Mouse (Mus musculus) small intestine, adult 2 months (tissue): ENCODE measurements around the gene Trim23. TPM values are rescaled to one million over a fixed set of nuclear protein-coding genes. Genes with fewer than 3 reads are reported as not detected.
A peak's percentile ranks its signal among the peaks of the same experiment; 100 is the strongest.
"Not testable (repeated sequence)": the region's sequence is repeated elsewhere in the genome, so short reads cannot be mapped to it uniquely, and the experiment has no call there.

Source experiments
- H3K27ac ChIP-seq: fragments of 200-500 bp; 2 replicates; pipeline ENCODE4 v1.5.1; 2012; ENCODE audit warnings: low read depth, low read length, control low read depth, inconsistent platforms; ENCODE audit not compliant: insufficient read depth
- H3K27me3 ChIP-seq: fragments of 200-500 bp; 2 replicates; pipeline ENCODE4 v1.6.1; 2012; ENCODE audit warnings: mild to moderate bottlenecking, moderate library complexity, low read length, inconsistent platforms; ENCODE audit not compliant: control insufficient read depth, insufficient read depth
- H3K36me3 ChIP-seq: fragments of 200-500 bp; 2 replicates; pipeline ENCODE4 v1.6.1; 2012; ENCODE audit warnings: mild to moderate bottlenecking, low read length, control low read depth, inconsistent platforms; ENCODE audit not compliant: control insufficient read depth, insufficient read depth
- H3K4me1 ChIP-seq: fragments of 200-500 bp; 2 replicates; pipeline ENCODE4 v1.6.1; 2012; ENCODE audit warnings: low read length, inconsistent platforms, mixed read lengths; ENCODE audit not compliant: control insufficient read depth, insufficient read depth, insufficient read length
- H3K4me3 ChIP-seq: fragments of 200-500 bp; 2 replicates; pipeline ENCODE4 v1.5.1; 2012; ENCODE audit warnings: low read depth, mild to moderate bottlenecking, control low read depth, inconsistent platforms, low read length, moderate library complexity
- CTCF ChIP-seq: fragments of 200-500 bp; IDR thresholded peaks from 2 replicates; pipeline ENCODE4 v1.5.1; 2012; ENCODE audit warnings: low read depth, mild to moderate bottlenecking, control low read depth, inconsistent platforms, low read length, moderate library complexity, mixed read lengths; ENCODE audit not compliant: insufficient replicate concordance, insufficient read length; ENCODE audit errors: extremely low read depth
- POLR2A ChIP-seq: fragments of 200-500 bp; IDR thresholded peaks from 2 replicates; pipeline ENCODE4 v1.6.1; 2012; ENCODE audit warnings: low read depth, mild to moderate bottlenecking, control low read depth, inconsistent platforms, low read length, moderate library complexity
- WGBS: fragments of 180-500 bp; shearing (Covaris S2); methylation state at CpG from one replicate; pipeline ENCODE4 v1.1.7; 2018; 5-methylcytosine and 5-hydroxymethylcytosine counted together
- polyA plus RNA-seq: library from polyadenylated mRNA; depleted of rRNA; stranded (reverse); fragments of >200 nt; gene quantifications from 2 replicates; pipeline ENCODE4 v1.2.3, GENCODE M21; 2012; rRNA removed

The Trim23 gene
- polyA plus RNA-seq, 1 experiment, result 0.39 TPM

- peaks cover 33% of the 10 kb centered on the region for H3K36me3 ChIP-seq
- 69% methylated on average over 4 of the region's 4 CpGs for WGBS
- no peak overlapping the region for H3K27ac ChIP-seq
- H3K4me1 ChIP-seq, result no peaks in the 10 kb centered on the region
- H3K4me3 ChIP-seq, result no peak overlapping the region
- TF ChIP-seq CTCF, result no peak
- no peaks in the 10 kb centered on the region for H3K27me3 ChIP-seq
Observed at GRCm38 (mm10) chr13:104187357-104187756, 8.8 kb downstream of the Trim23 start.

- H3K27ac ChIP-seq, H3K27me3 ChIP-seq, H3K4me3 ChIP-seq, H3K4me1 ChIP-seq: not testable (repeated sequence)
- peaks cover 20% of the 10 kb centered on the region for H3K36me3 ChIP-seq
Observed at GRCm38 (mm10) chr13:104195891-104196290, 17.3 kb downstream of the Trim23 start.

- no peak overlapping the region for H3K27ac ChIP-seq
- H3K27me3 ChIP-seq, result no peaks in the 10 kb centered on the region
- H3K4me1 ChIP-seq, result no peaks in the 10 kb centered on the region
- no peak overlapping the region for H3K4me3 ChIP-seq
- no peak for TF ChIP-seq CTCF
- TF ChIP-seq POLR2A, result no peak
- WGBS, result 31% methylated on average over 1 of the region's 1 CpGs
- peaks cover 26% of the 10 kb centered on the region for H3K36me3 ChIP-seq
Observed at GRCm38 (mm10) chr13:104204313-104204712, 25.7 kb downstream of the Trim23 start.

- H3K36me3 ChIP-seq, result peaks cover 4% of the 10 kb centered on the region
- H3K27ac ChIP-seq, result no peak overlapping the region
- no peak for TF ChIP-seq CTCF
- TF ChIP-seq POLR2A, result no peak
- no peak overlapping the region for H3K4me3 ChIP-seq
- no peaks in the 10 kb centered on the region for H3K4me1 ChIP-seq
- no peaks in the 10 kb centered on the region for H3K27me3 ChIP-seq
- WGBS, result 7% methylated on average over 3 of the region's 3 CpGs
Observed at GRCm38 (mm10) chr13:104227478-104227877, 48.9 kb downstream of the Trim23 start.

GRCm38 (mm10) chr13:104228384-104229066 lies 49.9 kb downstream of the Trim23 start, which contains the start of the genes Cenpk and Ppwd1:
Gene Cenpk (plus strand): TSS chr13:104228611.
Gene Ppwd1 (minus strand): TSS chr13:104228843.
- no peaks in the 10 kb centered on the region for H3K27me3 ChIP-seq
- H3K27ac ChIP-seq, result peak within 1 kb of the TSS; percentile 94
- TF ChIP-seq CTCF, result 0 out of 2 replicates have a peak, but pooled peaks have one; percentile 3
- peak; percentile 72 for TF ChIP-seq POLR2A
- peak within 1 kb of the TSS; percentile 90 for H3K4me3 ChIP-seq
- whole genome bisulfite sequencing, result under 1% methylated on average over 55 of the region's 55 CpGs
- no peaks in the 10 kb centered on the region for H3K4me1 ChIP-seq
- 0 out of 2 replicates have a peak, but pooled peaks cover 1% of the 10 kb centered on the region for H3K36me3 ChIP-seq

- Histone ChIP-seq H3K36me3 (no peaks in the 10 kb centered on the region), H3K27ac (no peak overlapping the region), H3K27me3 (no peaks in the 10 kb centered on the region), H3K4me1 (no peaks in the 10 kb centered on the region), H3K4me3 (peak overlapping the region; percentile 90)
- WGBS, result 2% methylated on average over 15 of the region's 15 CpGs
- TF ChIP-seq CTCF (no peak), POLR2A (no peak)
Observed at GRCm38 (mm10) chr13:104229181-104229580, 50.6 kb downstream of the Trim23 start.

Other genes with a start within 250 kb of the Trim23 start
- gene Nln, start 69.2 kb upstream of the Trim23 start, polyA plus RNA-seq, result 2.0 and 3.1 TPM in 2 replicates
- 0.47 and 0.48 TPM in 2 replicates for gene Sgtb, start 69.1 kb upstream of the Trim23 start, polyA plus RNA-seq
- gene Trappc13, start 328 bp upstream of the Trim23 start, polyA plus RNA-seq, result 1.7 and 4.6 TPM in 2 replicates
- gene Cenpk, start 49.8 kb downstream of the Trim23 start, polyA plus RNA-seq, result 0.11 TPM in 1 of 2 replicates, not detected in the other
- 0.25 and 0.27 TPM in 2 replicates for gene Ppwd1, start 50.0 kb downstream of the Trim23 start, polyA plus RNA-seq
- 0.22 and 0.68 TPM in 2 replicates for gene Adamts6, start 109.0 kb downstream of the Trim23 start, polyA plus RNA-seq